Mouse (Mus musculus): ENCODE measurements around the gene Gm20661. TPM values are rescaled to one million over a fixed set of nuclear protein-coding genes. Genes with fewer than 3 reads are reported as not detected.

Gm20661 gene
- polyA plus RNA-seq, 1 experiment from 2014 or later: 0.86 TPM

GRCm38 (mm10) chr9:107986376-107986775, 3.5 kb downstream of the Gm20661 start:
- no peaks in the 10 kb centered on the region for H3K9me3 ChIP-seq
- peaks cover 22% of the 10 kb centered on the region for H3K27me3 ChIP-seq
- no peaks in the 10 kb centered on the region for H3K36me3 ChIP-seq (replicated peaks)
- no peak overlapping the region for H3K27ac ChIP-seq
- H3K4me1 ChIP-seq: peaks cover 31% of the 10 kb centered on the region
- peak overlapping the region; percentile 86 for H3K4me2 ChIP-seq
- no peak overlapping the region for H3K9ac ChIP-seq
- peak overlapping the region; percentile 60 for H3K4me3 ChIP-seq (replicated peaks)
- ATAC-seq (ENCODE audit: low FRiP score): peak; percentile 73
- WGBS: 8% methylated on average over 18 of the region's 18 CpGs

DNA sequence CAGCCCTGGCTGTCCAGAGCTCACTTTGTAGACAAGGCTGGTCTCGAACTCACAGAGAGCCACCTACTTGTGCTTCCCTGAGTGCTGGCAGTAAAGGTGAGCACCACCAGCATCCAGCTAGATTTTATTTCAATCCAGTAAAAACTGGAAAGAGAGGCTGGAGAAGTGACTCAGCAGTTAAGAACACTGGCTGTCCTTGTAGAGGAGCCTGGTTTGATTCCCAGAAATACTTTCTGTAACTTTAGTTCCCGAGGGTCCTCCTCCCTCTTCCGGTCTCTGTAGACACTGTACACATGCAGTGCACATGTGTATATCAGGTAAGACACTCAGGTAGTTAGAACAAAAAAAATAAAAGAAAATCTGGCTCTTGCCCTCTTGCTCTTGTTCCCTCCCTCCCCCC, 5.1 kb downstream of the Gm20661 start:
- Histone ChIP-seq H3K4me3 (replicated peaks) (no peak overlapping the region), H3K4me2 (no peak overlapping the region), H3K27me3 (peaks cover 22% of the 10 kb centered on the region), H3K27ac (no peak overlapping the region), H3K4me1 (peaks cover 18% of the 10 kb centered on the region), H3K9ac (no peak overlapping the region), H3K36me3 (replicated peaks) (no peaks in the 10 kb centered on the region), H3K9me3 (no peaks in the 10 kb centered on the region)
- 81% methylated on average over 3 of the region's 3 CpGs for WGBS
- ATAC-seq (ENCODE audit: low FRiP score): no peak

- no peaks in the 10 kb centered on the region for H3K9me3 ChIP-seq
- no peaks in the 10 kb centered on the region for H3K36me3 ChIP-seq (replicated peaks)
- H3K9ac ChIP-seq: no peak within 1 kb of the TSS
- no peak for ATAC-seq (ENCODE audit: low FRiP score)
- no peak within 1 kb of the TSS for H3K4me3 ChIP-seq (replicated peaks)
- no peaks in the 10 kb centered on the region for H3K27me3 ChIP-seq
- H3K4me2 ChIP-seq: no peak within 1 kb of the TSS
- no peaks in the 10 kb centered on the region for H3K4me1 ChIP-seq
- WGBS: 79% methylated on average over 2 of the region's 2 CpGs
- H3K27ac ChIP-seq: no peak within 1 kb of the TSS
Observed at GRCm38 (mm10) chr9:107992197-107992596, 9.3 kb downstream of the Gm20661 start, which contains the start of gene Cdhr4. Gene Cdhr4, plus strand, starts transcription at chr9:107992497.

DNA sequence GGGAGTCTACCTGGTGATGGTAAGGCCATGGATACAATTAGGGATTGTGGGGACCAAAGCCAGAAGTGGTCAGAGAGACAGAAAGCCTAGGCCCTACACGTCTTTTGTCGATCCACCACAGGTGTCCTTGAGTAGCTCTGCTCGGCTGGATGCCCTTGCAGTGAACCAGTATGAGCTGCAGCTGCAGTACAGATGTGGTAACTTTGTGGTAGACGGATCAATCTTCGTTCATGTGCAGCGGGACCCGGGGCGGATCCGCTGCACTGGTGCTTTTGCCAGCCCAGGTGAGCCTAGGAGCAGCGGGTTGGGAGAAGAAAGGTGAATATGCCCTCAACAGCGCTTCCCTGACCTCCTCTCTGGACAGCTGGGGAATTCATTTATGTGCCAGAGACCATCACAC, 10.2 kb downstream of the Gm20661 start:
- Histone ChIP-seq H3K4me3 (replicated peaks) (no peak overlapping the region), H3K4me2 (no peak overlapping the region), H3K36me3 (replicated peaks) (no peaks in the 10 kb centered on the region), H3K4me1 (no peaks in the 10 kb centered on the region), H3K9ac (no peak overlapping the region), H3K9me3 (no peaks in the 10 kb centered on the region), H3K27me3 (no peaks in the 10 kb centered on the region), H3K27ac (no peak overlapping the region)
- no peak for ATAC-seq (ENCODE audit: low FRiP score)
- 81% methylated on average over 11 of the region's 11 CpGs for WGBS

DNA sequence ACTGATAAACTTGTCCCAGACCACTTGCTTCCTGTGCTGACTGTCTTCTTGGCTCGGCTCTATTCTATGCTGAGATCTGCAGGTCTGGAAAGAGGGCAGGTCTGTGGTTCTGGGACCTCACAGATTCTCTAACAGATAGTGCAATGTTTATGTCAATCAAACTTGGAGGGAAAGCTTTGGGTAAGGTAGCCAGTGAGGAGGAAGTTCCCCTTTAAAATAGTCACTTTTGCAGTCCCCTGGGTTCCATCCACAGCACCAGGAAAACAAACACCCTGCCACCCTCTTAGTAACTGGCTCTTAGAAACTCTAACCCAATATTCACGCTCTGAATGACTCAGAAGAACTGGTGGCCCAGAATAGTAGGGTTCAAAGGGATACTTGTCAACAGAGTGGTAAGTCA, 11.6 kb downstream of the Gm20661 start:
- Histone ChIP-seq H3K27me3 (no peaks in the 10 kb centered on the region), H3K36me3 (replicated peaks) (no peaks in the 10 kb centered on the region), H3K27ac (no peak overlapping the region), H3K9ac (no peak overlapping the region), H3K4me3 (replicated peaks) (no peak overlapping the region), H3K9me3 (no peaks in the 10 kb centered on the region), H3K4me2 (no peak overlapping the region), H3K4me1 (no peaks in the 10 kb centered on the region)
- ATAC-seq (ENCODE audit: low FRiP score): no peak
- 75% methylated on average over 2 of the region's 2 CpGs for WGBS

DNA sequence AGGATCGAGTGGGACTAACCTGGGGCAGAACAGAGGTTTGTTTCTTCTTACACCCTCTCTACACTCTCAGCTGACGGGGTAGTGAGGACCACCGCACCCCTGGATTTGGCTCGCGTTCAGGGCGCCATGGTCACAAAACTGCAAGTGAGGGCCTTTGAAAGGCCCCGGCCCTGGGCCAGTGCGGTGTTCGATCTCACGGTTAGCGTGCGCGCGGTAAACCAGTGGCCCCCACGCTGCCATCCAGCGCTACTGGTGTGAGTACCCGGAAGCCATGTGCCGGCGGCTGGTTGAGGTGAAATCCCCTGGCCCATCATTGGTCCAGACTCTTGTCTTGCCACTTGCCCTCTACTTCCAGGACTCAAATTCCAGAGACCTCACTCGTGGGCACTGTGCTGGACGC, 12.7 kb downstream of the Gm20661 start:
- 93% methylated on average over 21 of the region's 21 CpGs for WGBS
- no peaks in the 10 kb centered on the region for H3K4me1 ChIP-seq
- H3K9ac ChIP-seq: no peak overlapping the region
- no peak overlapping the region for H3K4me2 ChIP-seq
- no peaks in the 10 kb centered on the region for H3K36me3 ChIP-seq (replicated peaks)
- ATAC-seq (ENCODE audit: low FRiP score): no peak
- H3K4me3 ChIP-seq (replicated peaks): no peak overlapping the region
- 0 out of 2 replicates have a peak, but pooled peaks cover 3% of the 10 kb centered on the region for H3K27me3 ChIP-seq
- no peak overlapping the region for H3K27ac ChIP-seq
- no peaks in the 10 kb centered on the region for H3K9me3 ChIP-seq

DNA sequence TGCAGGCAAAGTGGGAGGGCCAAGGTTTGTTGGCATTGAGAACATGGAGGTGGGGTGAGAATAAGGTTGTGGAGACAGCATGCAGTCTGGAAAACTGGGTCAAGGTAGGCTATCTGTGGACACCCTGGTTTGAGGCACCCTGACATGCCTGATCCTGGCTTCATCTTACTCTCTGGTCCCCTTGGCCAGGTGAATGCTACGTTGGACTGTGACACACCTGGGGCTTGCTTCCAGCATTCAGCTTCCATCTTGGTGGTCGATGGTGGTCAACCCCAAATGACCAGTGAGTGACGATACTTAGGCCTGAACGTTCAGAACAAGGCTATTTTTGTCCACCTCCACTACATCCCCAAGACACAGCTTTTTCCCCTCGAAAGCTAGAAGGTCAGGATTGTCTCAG, 13.2 kb downstream of the Gm20661 start, which contains the start of gene Gm20662:
Gene Gm20662, plus strand, starts transcription at position 301 of the 400 bp plus-strand sequence.
- H3K27me3 ChIP-seq: 0 out of 2 replicates have a peak, but pooled peaks cover 4% of the 10 kb centered on the region
- no peak within 1 kb of the TSS for H3K27ac ChIP-seq
- no peak for ATAC-seq (ENCODE audit: low FRiP score)
- 86% methylated on average over 5 of the region's 5 CpGs for WGBS
- H3K4me2 ChIP-seq: no peak within 1 kb of the TSS
- H3K4me3 ChIP-seq (replicated peaks): no peak within 1 kb of the TSS
- no peaks in the 10 kb centered on the region for H3K36me3 ChIP-seq (replicated peaks)
- no peaks in the 10 kb centered on the region for H3K4me1 ChIP-seq
- H3K9me3 ChIP-seq: no peaks in the 10 kb centered on the region
- no peak within 1 kb of the TSS for H3K9ac ChIP-seq

- ATAC-seq (ENCODE audit: low FRiP score): peak; percentile 100
- H3K4me3 ChIP-seq (replicated peaks): peak within 1 kb of the TSS; percentile 99
- 0 out of 2 replicates have a peak, but pooled peaks cover 4% of the 10 kb centered on the region for H3K27me3 ChIP-seq
- peak within 1 kb of the TSS; percentile 82 for H3K4me2 ChIP-seq
- peak within 1 kb of the TSS; percentile 95 for H3K27ac ChIP-seq
- no peaks in the 10 kb centered on the region for H3K36me3 ChIP-seq (replicated peaks)
- under 1% methylated on average over 51 of the region's 51 CpGs for WGBS
- peaks cover 31% of the 10 kb centered on the region for H3K4me1 ChIP-seq
- peak within 1 kb of the TSS; percentile 93 for H3K9ac ChIP-seq
- H3K9me3 ChIP-seq: no peaks in the 10 kb centered on the region
Observed at GRCm38 (mm10) chr9:108001922-108002770, 19.3 kb downstream of the Gm20661 start, which contains the start of gene Ip6k1. Gene Ip6k1, plus strand, starts transcription at chr9:108002501.

DNA sequence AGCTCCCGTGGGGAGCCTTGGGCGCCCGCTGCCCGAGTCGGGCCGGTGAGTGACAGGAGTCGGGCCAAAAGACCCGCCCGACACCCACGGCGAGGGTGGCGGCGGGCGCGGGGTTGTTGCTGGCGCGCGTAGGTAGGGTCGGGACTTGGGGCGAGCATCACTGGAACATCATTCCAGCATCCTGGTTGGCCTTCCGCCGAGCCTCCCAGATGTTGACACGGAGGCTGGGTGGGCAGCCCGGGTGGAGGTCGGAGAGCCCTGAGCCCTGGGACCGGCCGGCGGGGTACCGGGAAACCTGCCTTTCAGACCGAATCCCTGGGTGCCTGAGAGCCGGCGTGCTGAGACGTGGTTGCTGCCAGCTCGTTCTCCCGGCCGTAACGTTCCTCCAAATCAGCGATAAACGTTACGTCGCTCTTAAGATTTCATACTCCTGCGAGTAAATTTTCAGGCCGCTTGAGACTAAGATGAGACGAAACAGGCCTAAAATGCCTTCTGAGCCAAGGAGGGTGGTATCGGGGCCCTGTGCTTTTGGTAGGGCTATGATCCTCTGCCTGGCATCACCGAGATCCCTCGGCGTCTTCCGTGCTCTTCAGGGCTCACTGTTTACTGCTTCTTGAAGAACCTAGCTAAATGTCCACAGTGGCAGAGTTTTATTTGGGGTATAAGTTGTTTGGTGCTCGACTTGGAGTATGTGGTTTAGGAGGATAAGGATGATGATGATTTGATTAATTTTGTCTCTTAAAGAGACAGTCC, 20.1 kb downstream of the Gm20661 start:
- ATAC-seq (ENCODE audit: low FRiP score): no peak; the same call in 1 of the 2 replicates
- peak overlapping the region; percentile 93 for H3K9ac ChIP-seq
- no peaks in the 10 kb centered on the region for H3K9me3 ChIP-seq
- peak overlapping the region; percentile 95 for H3K27ac ChIP-seq
- peak overlapping the region; percentile 99 for H3K4me3 ChIP-seq (replicated peaks)
- 0 out of 2 replicates have a peak, but pooled peaks cover 4% of the 10 kb centered on the region for H3K27me3 ChIP-seq
- peaks cover 31% of the 10 kb centered on the region for H3K4me1 ChIP-seq
- no peaks in the 10 kb centered on the region for H3K36me3 ChIP-seq (replicated peaks)
- H3K4me2 ChIP-seq: peak overlapping the region; percentile 75
- WGBS: under 1% methylated on average over 50 of the region's 50 CpGs

DNA sequence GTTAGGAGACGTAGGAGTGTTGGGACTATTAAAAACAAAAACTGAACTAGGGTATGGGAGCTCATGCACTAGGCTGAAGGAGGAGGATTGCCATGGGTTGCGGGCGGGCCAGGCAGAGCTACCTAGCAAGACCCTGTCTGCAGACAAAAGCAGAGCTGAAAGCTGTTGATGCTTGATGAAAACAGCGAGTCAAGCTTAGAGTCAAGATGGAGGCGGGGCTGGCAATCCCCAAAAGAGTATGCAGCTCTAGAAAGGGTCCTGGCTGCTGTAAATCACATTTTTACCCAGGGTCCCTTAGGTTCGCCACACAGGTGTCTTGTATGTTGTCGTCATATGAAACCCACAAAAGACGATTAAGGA, 20.7 kb downstream of the Gm20661 start:
- no peak for ATAC-seq (ENCODE audit: low FRiP score)
- H3K36me3 ChIP-seq (replicated peaks): 0 out of 2 replicates have a peak, but pooled peaks cover 3% of the 10 kb centered on the region
- no peaks in the 10 kb centered on the region for H3K9me3 ChIP-seq
- WGBS: 18% methylated on average over 8 of the region's 8 CpGs
- H3K27ac ChIP-seq: peak overlapping the region; percentile 95; the same call in 1 of the 2 replicates
- peak overlapping the region; percentile 93 for H3K9ac ChIP-seq
- H3K4me3 ChIP-seq (replicated peaks): peak overlapping the region; percentile 99
- H3K27me3 ChIP-seq: 0 out of 2 replicates have a peak, but pooled peaks cover 4% of the 10 kb centered on the region
- H3K4me2 ChIP-seq: peak overlapping the region; percentile 75
- peaks cover 31% of the 10 kb centered on the region for H3K4me1 ChIP-seq

- Histone ChIP-seq H3K4me1 (peaks cover 24% of the 10 kb centered on the region), H3K36me3 (replicated peaks) (peaks cover 12% of the 10 kb centered on the region), H3K9me3 (no peaks in the 10 kb centered on the region), H3K27ac (no peak overlapping the region), H3K4me3 (replicated peaks) (no peak overlapping the region), H3K9ac (no peak overlapping the region), H3K4me2 (no peak overlapping the region), H3K27me3 (no peaks in the 10 kb centered on the region)
- ATAC-seq (ENCODE audit: low FRiP score): no peak
- whole genome bisulfite sequencing: 97% methylated on average over 5 of the region's 5 CpGs
Observed at GRCm38 (mm10) chr9:108008041-108008440, 25.2 kb downstream of the Gm20661 start.

- Histone ChIP-seq H3K4me1 (0 out of 2 replicates have a peak, but pooled peaks cover 4% of the 10 kb centered on the region), H3K36me3 (replicated peaks) (peaks cover 13% of the 10 kb centered on the region), H3K4me3 (replicated peaks) (no peak overlapping the region), H3K9ac (no peak overlapping the region), H3K9me3 (no peaks in the 10 kb centered on the region), H3K27ac (no peak overlapping the region), H3K27me3 (no peaks in the 10 kb centered on the region), H3K4me2 (no peak overlapping the region)
- no peak for ATAC-seq (ENCODE audit: low FRiP score)
Observed at GRCm38 (mm10) chr9:108010385-108010784, 27.5 kb downstream of the Gm20661 start.
